Mouse (Mus musculus) adrenal gland, postnatal 36 days (tissue): ENCODE measurements around the gene Map1b. TPM values are rescaled to one million over a fixed set of nuclear protein-coding genes. Genes with fewer than 3 reads are reported as not detected.

ENCODE experiments used
- DNase-seq, 2 experiments: peaks; one replicate each; pipeline ENCODE4 v3.0.0; 2021; ENCODE audit warnings: mixed read lengths in 1 of 2
- total RNA-seq, 2 experiments: library from RNA; stranded (reverse); gene quantifications; 2 replicates each; pipeline ENCODE4 v1.2.3; 2021

Map1b gene
- total RNA-seq, 2 experiments from 2014 or later = 65.1 to 216 TPM

- DNase-seq = peak; percentile 34 to 59
Measured at GRCm38 (mm10) chr13:99410611-99411515, 105.5 kb downstream of the Map1b start.

- DNase-seq = no peak
Measured at GRCm38 (mm10) chr13:99409216-99409615, 107.1 kb downstream of the Map1b start.

DNA sequence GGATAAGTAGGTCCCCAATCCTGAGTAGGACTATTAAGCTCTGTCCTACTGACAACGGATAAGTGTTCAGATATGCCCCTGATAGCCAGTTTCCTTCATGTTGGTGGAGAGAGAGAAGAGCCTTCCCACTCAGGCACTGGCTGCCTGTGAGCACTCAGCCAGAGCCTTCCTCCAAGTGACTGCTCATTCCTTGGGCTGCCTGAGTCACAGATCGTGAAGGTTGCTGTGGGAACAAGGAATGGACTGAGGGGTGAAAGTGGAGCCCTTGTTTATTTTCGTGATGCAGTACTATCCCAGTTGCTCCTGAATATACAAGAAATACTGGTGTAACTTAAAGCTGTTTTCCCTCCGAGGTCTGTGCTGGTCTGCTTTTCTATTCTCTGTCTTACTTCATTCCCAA, 117.0 kb downstream of the Map1b start:
- peak in 1 of 2 experiments; percentile 31 for DNase-seq

DNA sequence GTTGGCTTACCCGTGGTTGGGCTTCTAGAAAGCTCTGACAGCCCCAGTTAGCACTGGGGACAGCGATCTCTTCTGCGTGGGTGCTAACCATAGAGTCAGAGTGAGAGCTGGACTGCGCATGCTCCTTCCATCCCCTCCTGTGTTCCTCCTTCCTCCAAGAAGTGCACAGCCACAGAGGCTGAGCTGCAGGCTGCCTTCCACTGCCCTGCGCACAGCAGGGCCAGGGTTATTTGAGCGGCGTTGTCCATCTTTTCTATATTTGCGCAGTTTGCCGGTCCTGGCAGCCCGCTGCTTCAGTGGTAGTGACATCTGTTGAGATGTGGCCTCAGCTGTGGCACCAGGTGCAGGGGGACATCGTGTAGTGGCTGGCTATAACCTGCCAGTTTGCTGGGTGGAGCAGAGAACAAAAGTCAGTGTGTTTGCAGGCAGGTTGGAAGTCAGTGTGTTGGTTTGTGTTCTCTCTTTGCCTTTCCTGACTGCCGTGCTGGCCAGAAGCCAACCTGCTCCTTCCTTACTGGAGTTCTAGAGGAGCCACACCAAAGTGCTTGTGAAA, 118.1 kb downstream of the Map1b start:
- peak; percentile 43 to 49 for DNase-seq

DNA sequence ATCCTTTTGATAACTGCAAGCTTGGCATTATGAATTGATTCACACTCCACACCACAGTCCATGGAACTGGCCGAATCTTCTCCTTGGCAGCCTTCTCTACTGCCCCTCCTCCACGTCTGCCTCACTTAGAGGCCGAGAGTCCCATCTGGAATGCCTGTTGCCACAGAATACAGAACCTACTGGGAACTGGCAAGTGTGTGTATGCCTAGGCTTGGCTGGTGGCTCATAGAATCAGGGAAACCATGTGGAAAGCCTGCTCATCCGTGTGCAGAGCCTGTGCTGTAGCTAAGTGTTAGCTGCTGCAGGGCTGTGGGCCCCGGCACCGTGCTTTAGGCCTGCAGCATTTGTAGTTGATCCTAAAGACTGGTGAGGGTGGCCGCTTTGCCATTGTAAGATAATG, 119.1 kb downstream of the Map1b start:
- DNase-seq = no peak

DNA sequence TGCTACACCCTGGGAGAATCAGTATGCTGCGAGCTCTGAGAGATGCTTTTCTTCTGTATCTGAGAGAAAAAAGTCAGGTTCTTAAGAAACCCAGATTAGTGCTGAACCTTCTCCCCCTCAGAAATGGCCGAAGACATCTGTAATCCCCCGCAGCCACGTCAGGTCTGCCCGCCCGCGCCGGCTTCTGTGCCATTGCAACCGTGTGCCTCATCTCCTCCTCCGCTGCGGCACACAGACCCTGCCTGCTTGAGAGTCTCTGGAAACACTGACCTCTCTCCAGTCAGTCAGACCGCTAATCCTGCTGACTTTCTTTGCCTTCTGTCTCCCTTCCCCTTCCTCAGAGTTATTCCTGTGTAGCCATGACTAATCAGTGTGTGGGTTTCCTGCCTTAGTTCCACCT, 120.8 kb downstream of the Map1b start:
- DNase-seq = no peak

DNA sequence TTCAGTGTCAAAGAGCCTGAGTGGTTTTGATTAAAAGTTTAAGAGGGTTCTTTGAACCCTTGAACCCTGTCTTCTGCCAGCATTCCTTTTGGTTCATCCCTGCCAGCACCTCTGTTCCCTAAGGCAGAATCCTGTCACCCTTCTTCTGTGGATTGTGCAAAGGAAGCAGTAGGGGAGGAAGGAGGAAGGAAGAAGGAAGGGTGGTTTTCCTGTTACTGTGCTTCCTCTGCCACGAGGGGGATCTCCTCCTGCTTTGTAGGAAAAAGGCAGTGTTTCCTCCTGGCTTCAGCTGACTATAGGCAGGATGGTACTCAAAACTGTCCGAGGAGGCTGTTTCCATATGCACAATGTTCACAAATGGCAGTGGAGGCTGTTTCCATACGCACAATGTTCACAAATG, 121.6 kb downstream of the Map1b start:
- no peak for DNase-seq

DNA sequence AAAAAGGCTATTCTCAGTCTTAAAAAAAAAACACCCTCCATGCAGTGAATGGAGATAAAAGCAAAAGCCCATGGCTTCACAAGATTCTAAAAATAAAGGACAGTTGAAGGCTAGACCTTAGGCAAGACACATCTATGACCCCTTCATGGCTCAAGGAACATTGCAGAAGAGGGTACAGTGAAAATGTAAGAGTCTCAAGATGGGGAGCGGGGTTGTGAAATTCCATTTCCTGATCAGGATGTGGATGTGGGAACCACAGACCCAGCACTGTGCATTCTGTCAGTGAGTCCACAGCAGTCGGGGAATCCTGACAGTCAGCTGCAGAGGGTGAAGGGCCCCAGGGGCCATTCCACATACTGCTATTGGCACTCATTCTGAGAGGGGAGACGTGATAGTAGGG, 123.2 kb downstream of the Map1b start:
- DNase-seq = no peak

DNA sequence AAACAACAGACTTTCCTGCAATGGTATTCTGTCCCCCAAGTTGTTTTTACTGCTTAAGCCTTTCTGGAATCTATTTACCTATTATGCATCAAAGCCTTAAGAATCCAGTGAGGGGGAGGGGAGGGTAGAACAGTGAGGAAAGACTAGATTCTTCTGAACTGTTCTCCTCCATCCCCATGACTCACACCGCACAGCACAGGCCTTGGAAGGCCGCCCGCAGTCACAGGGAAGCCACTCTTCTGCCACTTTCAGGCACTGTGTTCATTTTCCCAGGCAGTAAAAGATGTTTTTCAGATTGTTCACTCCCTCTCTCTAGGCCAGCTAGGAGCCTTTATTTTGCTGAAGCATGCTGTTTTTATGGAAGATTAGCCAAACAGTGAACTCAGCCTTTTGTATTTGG, 124.9 kb downstream of the Map1b start:
- DNase-seq = peak; percentile 90 to 91

GRCm38 (mm10) chr13:99387901-99388811, 128.2 kb downstream of the Map1b start:
- no peak for DNase-seq

DNA sequence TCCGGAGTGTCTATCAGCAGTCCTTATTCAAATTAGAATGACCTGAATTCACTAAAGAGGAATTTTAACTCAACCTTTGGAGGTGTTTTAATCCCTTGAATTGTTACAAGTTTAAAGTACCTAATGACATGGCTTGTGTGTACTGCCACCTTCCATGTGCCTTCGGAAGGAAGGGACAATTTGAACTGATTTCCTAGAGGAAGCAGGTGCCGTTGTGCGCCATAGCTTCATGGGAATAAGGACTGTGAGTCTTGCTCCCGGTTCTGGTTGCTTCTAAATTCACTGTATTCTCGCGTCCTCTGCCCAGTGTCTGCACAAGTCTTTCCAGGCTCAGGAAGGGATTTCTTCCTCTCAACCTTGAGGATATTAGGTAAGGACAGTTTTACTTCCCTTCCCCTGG, 130.0 kb downstream of the Map1b start:
- DNase-seq = no peak

DNA sequence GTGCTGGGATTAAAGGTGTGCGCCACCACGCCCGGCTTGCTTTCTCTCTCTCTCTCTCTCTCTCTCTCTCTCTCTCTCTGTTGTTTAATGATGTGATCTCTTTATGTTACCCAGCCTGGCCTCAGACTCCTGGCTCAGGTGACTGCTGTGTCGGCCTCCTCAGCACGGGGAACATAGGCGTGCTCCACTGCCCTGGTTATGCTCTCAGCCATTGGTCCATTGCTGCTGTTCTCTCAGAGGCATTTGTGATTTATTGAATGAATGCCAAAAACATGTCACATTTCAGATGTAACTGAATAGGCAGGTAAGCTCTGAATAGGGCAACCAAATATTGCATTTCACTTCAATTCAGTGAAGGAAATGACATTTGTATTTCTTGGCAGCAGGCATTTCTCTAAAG, 130.4 kb downstream of the Map1b start:
- DNase-seq = no peak

GRCm38 (mm10) chr13:99384555-99385203, 131.7 kb downstream of the Map1b start:
- peak in 1 of 2 experiments; percentile 40 for DNase-seq

DNA sequence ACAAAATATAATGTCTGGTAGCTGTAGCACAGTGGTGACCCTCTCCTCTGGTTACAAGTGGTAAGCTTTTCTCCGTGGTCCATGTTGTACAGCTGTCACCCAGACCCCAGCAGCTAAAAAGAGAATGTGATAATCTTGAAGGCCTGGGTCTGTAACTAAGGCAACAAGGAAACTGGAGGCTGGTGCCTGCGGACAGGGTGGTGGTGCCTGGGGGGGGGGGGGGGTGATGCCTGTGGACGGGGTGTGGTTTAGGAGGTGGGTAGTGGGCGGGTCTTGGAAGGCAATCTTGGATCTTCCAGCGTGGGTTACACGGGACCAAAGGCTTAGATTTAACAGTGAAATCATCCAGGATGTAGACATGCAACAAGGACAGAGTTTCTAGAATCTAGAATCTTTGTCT, 134.0 kb downstream of the Map1b start:
- DNase-seq = no peak

GRCm38 (mm10) chr13:99378223-99378622, 138.1 kb downstream of the Map1b start:
- DNase-seq = no peak

DNA sequence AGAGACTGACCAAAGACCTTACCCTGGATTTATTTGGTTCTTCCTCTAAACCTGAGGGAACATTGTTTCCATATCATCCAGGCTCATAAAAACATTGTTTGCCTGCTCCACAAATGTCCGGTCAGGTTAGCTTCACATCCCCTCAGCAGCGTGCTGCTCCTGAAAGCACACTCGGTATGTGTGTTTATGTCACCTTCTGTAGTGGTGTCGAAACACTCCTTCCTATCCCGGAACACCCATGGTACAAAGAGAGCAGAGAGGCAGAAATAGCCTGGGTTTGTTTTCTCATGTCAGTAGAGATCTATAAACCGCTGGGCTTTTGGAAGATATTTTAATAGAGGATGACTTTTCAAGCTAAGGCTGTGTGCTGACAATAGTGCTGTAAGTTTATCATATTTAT, 139.3 kb downstream of the Map1b start:
- no peak for DNase-seq

DNA sequence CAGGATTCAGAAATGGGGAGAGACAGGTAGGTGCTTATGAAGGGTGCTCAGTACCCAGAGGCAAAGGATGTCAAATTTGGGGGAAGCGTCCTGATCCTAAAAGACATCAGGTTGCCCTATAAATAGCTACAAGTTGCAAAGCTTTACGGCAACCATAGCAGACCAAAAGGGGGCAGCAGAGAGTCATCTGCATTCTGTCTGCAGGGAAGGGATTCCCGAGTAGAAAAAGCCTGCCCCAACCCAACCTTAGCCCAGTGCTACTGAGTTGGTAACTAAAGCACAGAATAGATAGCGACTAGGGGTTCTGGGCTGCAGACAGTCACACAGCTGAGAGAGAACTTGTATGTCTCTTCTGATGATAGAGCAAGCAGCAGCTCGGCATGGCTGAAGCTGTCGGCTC, 140.8 kb downstream of the Map1b start:
- DNase-seq = peak; percentile 83 to 90

GRCm38 (mm10) chr13:99374191-99374590, 142.1 kb downstream of the Map1b start:
- no peak for DNase-seq

DNA sequence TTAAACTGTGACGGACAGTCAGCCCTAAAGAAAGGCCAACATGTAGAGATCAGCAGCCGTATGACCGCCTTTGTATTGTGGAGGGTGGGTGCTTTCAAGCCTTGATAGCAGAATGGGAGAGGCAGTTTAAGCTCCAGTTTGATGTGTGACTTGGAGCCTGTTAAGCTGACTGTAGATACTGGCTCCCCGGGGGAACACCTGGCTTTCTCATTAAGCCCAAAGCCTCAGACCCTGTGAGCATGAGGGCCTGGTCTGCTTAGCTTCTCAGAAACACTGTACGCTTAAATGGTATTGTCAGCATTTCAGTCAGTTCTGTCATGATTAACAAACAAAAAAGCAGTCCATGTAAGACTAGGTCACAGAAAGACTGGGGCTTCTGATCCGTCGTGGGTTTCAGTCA, 142.7 kb downstream of the Map1b start:
- no peak for DNase-seq
